Mouse (Mus musculus) olfactory bulb, adult 2 months (tissue): ENCODE results near the gene Gm9817.

Experiments
- CTCF ChIP-seq: fragments of 200-500 bp; IDR thresholded peaks from 2 replicates; pipeline ENCODE4 v1.5.1; 2012; ENCODE audit warnings: low read depth, mild to moderate bottlenecking, low read length, moderate library complexity; ENCODE audit not compliant: insufficient read depth
- POLR2A ChIP-seq: fragments of 200-500 bp; IDR thresholded peaks from 2 replicates; pipeline ENCODE4 v1.6.1; 2012; ENCODE audit warnings: mild to moderate bottlenecking, low read depth, low read length, moderate library complexity; ENCODE audit not compliant: insufficient read depth

DNA sequence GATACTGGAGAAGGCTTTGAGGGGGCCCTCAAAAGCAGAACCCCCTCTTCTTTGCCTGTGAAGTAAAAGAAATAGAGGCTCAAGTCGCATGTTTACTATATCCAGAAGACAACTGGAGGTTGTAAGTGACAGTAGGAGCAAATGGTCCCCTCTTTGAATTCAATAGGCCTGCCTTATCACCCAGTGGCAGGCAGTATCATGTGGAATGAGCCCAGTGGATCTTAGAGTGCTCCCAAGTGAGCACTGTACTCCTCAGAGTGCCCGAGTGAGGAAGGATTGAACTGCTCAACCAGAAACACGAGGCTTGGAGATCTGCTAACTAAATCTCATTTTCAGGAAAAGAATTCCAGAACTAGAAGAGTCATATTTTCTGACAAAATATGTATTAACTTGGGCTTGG is 40.3 kb downstream of the Gm9817 start:
- no peak for TF ChIP-seq CTCF
- no peak for TF ChIP-seq POLR2A
